Mouse (Mus musculus): ENCODE data around the gene Ankrd6.

GRCm38 (mm10) chr4:32828385-32829077, 122.1 kb downstream of the Ankrd6 start:
- no peak for TF ChIP-seq CTCF (IDR thresholded peaks at IDR 0.05; ENCODE audit: control insufficient read depth, insufficient read depth, insufficient read length)
- no peak for TF ChIP-seq FOSL1 (IDR thresholded peaks at IDR 0.05; ENCODE audit: insufficient read depth, low read length, poor library complexity, severe bottlenecking)
- TF ChIP-seq MAX (IDR thresholded peaks at IDR 0.05), result no peak
